Mouse (Mus musculus): ENCODE data around the gene Pnkd.

GRCm38 (mm10) chr1:74281886-74282285 lies 2.8 kb upstream of the Pnkd start:
- TF ChIP-seq CTCF (IDR thresholded peaks at IDR 0.05; ENCODE audit: low read depth) (no peak), EP300 (IDR thresholded peaks at IDR 0.05; ENCODE audit: low read depth) (no peak)

All from heart, postnatal 0 days (tissue).